Mouse (Mus musculus) heart, postnatal 36 days (tissue): ENCODE data around the gene Samhd1. TPM values are rescaled to one million over a fixed set of nuclear protein-coding genes. Genes with fewer than 3 reads are reported as not detected.
"Not testable (repeated sequence)": the region's sequence is repeated elsewhere in the genome, so short reads cannot be mapped to it uniquely, and the experiment has no call there.

Experiments used
- DNase-seq, 2 experiments: peaks; one replicate each; pipeline ENCODE4 v3.0.0; 2021 to 2022
- intact Hi-C: fragments of 180-260 bp; cut with DNase I; formaldehyde crosslinking; loops from one replicate; pipeline ENCODE4 v1.15.1; 2025
- total RNA-seq, 2 experiments: library from RNA; stranded (reverse); gene quantifications; 2 replicates each; pipeline ENCODE4 v1.2.3; 2021

Gene Samhd1
- 10 to 100 TPM; 21.9 to 29.5 TPM for total RNA-seq

- DNase-seq = peak; percentile 95
- intact Hi-C loops = loop anchor here (5.0 kb wide), 1 partner anchor 67 kb away; the partner anchor contains the start of gene Rbl1
These were observed at the start of gene Samhd1 for GRCm38 (mm10) chr2:157135014-157135413. Gene Samhd1, minus strand, starts transcription at chr2:157135265.

- intact Hi-C loops = no loop called here
- DNase-seq = no peak
These were observed 43.1 kb upstream of the Samhd1 start for GRCm38 (mm10) chr2:157178167-157178566.

DNA sequence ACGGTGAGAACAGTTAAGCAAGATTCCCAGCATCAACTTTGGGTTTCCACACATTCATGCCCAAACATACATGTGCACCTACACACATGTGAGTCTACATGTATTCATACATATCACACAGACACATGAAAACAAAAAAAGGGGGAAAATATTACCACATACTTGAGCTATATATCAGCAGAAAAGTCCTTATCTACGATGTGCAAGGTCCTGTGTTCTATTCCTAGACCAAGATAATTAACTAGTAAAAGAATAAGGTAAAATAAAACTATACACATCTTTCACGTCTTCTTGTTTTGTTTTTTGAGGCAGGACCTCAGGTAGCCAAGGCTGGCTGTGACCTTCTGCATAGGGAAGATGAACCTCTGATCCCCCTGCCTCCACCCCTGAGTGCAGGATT lies 41.2 kb upstream of the Samhd1 start:
- intact Hi-C loops = no loop called here

DNA sequence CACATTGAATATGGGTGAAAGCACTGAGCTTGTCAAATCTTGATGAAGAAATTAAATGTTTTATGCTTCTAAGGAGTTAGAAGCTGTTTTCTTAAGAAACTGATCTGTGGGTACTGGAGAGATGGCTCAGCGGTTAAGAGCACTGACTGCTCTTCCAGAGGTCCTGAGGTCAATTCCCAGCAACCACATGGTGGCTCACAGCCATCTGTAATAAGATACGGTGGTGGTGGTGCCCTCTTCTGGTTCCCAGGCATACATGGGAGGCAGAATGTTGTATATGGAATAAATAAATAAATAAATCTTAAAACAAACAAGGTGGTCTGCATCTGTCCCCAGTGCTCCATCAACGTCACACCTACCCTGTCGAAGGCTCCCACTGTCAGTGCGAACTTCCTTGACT lies 39.4 kb upstream of the Samhd1 start:
- intact Hi-C loops = no loop called here
- no peak for DNase-seq

More for the DNA sequence above, 41.2 kb upstream of the Samhd1 start:
- DNase-seq = no peak

GRCm38 (mm10) chr2:157173555-157173954 lies 38.5 kb upstream of the Samhd1 start:
- intact Hi-C loops = no loop called here
- DNase-seq = no peak

- DNase-seq = no peak
- intact Hi-C loops = no loop called here
These were observed 37.9 kb upstream of the Samhd1 start for GRCm38 (mm10) chr2:157172984-157173383.

DNA sequence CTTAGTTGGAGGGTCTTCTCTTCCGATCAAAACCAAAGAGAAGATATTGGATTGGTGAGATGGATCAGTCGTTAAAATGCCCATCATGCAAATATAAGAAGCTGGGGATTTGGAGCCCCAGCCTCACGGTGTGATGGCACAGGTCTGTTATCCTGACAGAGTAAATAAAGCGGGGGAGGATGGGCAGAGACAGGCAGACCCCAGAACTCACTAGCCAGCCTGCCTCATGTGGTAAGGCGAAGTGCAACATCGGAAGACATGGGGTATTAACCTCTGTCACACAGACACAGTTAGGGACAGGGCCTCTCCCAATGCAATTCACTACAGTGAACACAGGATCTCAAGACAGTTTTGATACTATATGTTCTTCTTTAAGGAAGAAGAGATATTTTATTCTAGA lies 35.6 kb upstream of the Samhd1 start:
- no peak for DNase-seq
- intact Hi-C loops = no loop called here

- DNase-seq = no peak
- intact Hi-C loops = no loop called here
These were observed 35.1 kb upstream of the Samhd1 start for GRCm38 (mm10) chr2:157170166-157170565.

DNA sequence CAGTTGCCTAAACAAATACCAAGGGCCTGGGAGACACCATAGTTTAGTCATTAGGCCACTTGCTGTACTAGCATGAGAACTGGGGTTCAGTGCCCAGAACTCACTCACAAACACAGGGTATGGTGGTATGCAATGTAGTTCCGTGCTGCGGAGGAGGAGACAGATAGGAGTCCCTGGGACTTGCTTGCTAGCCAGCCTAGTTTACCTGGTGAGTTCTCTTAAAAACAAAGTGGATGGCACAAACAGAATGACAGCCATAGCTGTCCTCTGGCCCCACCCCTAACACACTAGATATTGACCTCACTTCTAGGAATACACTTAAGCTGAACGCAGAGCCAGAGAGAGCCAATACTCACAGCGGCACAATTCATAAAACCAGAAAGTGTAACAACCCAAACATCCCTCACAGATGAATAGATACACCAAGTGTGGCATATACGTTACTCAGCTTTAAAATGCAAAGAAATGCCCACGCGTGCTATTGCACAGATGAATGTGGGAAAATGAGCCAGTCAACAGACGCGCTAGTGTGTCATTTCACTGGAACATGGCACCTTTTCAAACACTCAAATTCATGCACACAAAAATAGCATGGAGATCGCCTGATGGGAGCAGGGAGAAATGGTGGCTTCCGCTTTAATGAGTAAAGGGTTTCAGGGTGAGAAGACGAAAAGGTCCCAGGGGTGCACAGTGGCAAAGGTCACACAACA lies 31.5 kb upstream of the Samhd1 start:
- intact Hi-C loops = loop anchor here (10.0 kb wide), 1 partner anchor 658 kb away; no protein-coding TSS in a partner anchor

DNA sequence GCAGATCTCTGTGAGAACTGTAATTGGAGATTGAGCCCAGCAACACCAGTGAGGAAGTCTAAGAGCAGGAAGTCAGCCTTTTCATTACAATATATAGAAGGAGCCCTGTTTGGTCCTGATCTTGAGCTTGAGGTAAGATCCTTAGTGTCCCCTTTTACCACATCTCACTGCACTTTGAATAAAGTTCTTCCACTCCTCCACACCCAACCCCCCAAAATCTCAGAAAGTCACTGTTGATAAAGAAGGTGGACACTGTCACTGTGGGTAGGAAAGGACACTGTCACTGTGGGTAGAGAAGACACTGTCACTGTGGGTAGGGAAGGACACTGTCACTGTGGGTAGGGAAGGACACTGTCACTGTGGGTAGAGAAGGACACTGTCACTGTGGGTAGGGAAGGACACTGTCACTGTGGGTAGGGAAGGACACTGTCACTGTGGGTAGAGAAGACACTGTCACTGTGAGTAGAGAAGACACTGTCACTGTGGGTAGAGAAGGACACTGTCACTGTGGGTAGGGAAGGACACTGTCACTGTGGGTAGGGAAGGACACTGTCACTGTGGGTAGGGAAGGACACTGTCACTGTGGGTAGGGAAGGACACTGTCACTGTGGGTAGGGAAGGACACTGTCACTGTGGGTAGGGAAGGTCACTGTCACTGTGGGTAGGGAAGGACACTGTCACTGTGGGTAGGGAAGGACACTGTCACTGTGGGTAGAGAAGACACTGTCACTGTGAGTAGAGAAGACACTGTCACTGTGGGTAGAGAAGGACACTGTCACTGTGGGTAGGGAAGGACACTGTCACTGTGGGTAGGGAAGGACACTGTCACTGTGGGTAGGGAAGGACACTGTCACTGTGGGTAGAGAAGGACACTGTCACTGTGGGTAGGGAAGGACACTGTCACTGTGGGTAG lies 30.5 kb upstream of the Samhd1 start:
- not testable (repeated sequence) for DNase-seq

More for the DNA sequence above, 31.5 kb upstream of the Samhd1 start:
- DNase-seq = no peak

GRCm38 (mm10) chr2:157164101-157164500 lies 29.0 kb upstream of the Samhd1 start:
- DNase-seq = no peak
- intact Hi-C loops = loop anchor here (10.0 kb wide), 1 partner anchor 661 kb away; no protein-coding TSS in a partner anchor

More for the DNA sequence above, 30.5 kb upstream of the Samhd1 start:
- intact Hi-C loops = loop anchor here (10.0 kb wide), 1 partner anchor 659 kb away; no protein-coding TSS in a partner anchor

DNA sequence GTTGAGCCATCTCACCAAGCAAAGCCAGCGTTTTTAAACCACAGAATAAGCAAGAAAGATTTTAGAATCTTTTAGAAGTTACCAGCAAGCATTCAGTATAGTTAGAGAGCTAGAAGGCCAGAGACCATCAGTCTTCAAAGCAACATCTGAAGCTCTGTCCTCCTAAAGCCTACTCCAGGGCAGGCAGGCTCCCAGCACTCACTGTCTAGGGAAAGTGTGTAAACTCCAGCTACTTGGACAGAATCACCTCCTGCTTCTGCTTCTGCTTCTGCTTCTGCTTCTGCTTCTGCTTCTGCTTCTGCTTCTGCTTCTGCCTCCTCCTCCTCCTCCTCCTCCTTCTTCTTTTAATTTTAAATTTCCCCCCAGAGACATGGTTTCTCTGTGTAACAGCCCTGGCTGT lies 21.0 kb upstream of the Samhd1 start:
- intact Hi-C loops = no loop called here
- DNase-seq = no peak

DNA sequence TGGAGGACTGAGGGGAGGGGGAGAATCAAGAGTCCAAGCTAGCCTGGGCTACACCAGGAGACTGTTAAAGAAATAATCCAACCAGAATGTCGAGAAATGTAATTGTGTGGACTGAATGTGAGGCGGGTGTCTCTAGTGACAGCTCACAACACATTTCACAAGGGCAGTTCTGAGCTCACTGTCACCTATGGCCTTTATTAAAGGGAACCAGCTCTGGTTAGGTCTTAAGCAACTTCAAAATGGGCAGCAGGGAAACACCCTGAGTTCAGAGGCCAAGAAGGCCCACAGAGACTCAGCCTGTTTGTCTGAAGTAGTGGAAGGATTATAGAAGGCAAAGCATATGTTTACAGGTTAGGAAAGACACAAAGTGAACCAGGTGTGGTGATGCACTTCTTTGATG lies 18.2 kb upstream of the Samhd1 start:
- intact Hi-C loops = no loop called here

GRCm38 (mm10) chr2:157148417-157148816 lies 13.4 kb upstream of the Samhd1 start:
- intact Hi-C loops = no loop called here

More for the DNA sequence above, 18.2 kb upstream of the Samhd1 start:
- DNase-seq = no peak

DNA sequence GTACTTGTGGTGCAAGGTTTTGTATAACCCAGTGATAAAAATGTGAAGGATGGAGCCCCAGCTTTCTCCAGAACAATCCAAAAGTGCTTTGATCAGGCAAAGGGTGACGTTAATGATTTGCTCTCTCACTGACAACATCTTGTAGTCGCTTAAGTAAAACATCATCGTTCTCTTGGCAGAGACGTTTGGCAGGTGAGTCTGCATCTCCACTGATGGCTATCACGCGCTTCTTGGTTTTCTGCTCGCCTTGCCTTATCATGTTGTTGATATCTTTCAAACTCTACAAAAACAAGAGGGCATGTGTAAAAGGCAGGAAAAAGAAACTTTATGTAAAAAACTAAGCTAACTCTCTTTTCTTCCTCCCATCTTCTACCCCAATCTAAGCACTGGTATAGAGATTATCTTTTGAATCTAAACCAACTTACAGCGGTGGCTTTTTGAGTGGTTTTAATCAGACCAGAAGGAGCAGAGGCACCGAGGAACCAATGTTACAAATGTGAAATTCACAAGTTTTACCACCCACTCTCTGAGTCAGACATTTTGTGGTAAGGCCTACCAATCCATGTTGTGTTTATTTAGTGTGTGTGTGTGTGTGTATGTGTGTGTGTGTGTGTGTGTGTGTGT lies 12.4 kb upstream of the Samhd1 start:
- no peak for DNase-seq
- intact Hi-C loops = no loop called here

More at GRCm38 (mm10) chr2:157148417-157148816, 13.4 kb upstream of the Samhd1 start:
- no peak for DNase-seq

- no peak for DNase-seq
- intact Hi-C loops = no loop called here
These were observed 10.1 kb upstream of the Samhd1 start for GRCm38 (mm10) chr2:157145173-157145572.

- DNase-seq = no peak
- intact Hi-C loops = no loop called here
These were observed 9.1 kb upstream of the Samhd1 start for GRCm38 (mm10) chr2:157144132-157144531.

- DNase-seq = no peak
- intact Hi-C loops = no loop called here
These were observed 6.9 kb upstream of the Samhd1 start for GRCm38 (mm10) chr2:157141962-157142361.

- intact Hi-C loops = loop anchor here (5.0 kb wide), 1 partner anchor 63 kb away; the partner anchor contains the start of gene Rbl1
- no peak for DNase-seq
These were observed 4.3 kb upstream of the Samhd1 start for GRCm38 (mm10) chr2:157139251-157139802.

- DNase-seq = no peak
- intact Hi-C loops = loop anchor here (5.0 kb wide), 1 partner anchor 63 kb away; the partner anchor contains the start of gene Rbl1
These were observed 3.7 kb upstream of the Samhd1 start for GRCm38 (mm10) chr2:157138808-157139207.
